Mouse (Mus musculus) liver, postnatal 0 days (tissue): ENCODE measurements around the gene Lingo2. TPM values are rescaled to one million over a fixed set of nuclear protein-coding genes. Genes with fewer than 3 reads are reported as not detected.

ENCODE experiments used
- ATAC-seq: fragments of 200-750 bp; cut with Nextera tagmentation; 2 replicates; pipeline ENCODE4 v1.8.0; 2017; ENCODE audit warnings: mild to moderate bottlenecking, moderate library complexity
- DNase-seq: peaks from one replicate; pipeline ENCODE4 v3.0.0-alpha.2; 2016
- H3K27ac ChIP-seq: fragments of 300-500 bp; sonication (generic); 2 replicates; pipeline ENCODE4 v1.5.1; 2014; ENCODE audit warnings: antibody characterized with exemption, moderate library complexity, mild to moderate bottlenecking, low read depth
- H3K27me3 ChIP-seq: fragments of 300-500 bp; sonication (generic); 2 replicates; pipeline ENCODE4 v1.6.1; 2014; ENCODE audit warnings: low read length, control low read depth, mixed read lengths; ENCODE audit not compliant: insufficient read depth
- H3K36me3 ChIP-seq: fragments of 300-500 bp; sonication (generic); replicated peaks from 2 replicates; pipeline ENCODE4 v1.6.1; 2014; ENCODE audit warnings: mild to moderate bottlenecking, control low read depth, low read length, moderate library complexity, mixed read lengths; ENCODE audit not compliant: insufficient read depth
- H3K4me1 ChIP-seq: fragments of 300-500 bp; sonication (generic); 2 replicates; pipeline ENCODE4 v1.6.1; 2014; ENCODE audit warnings: antibody characterized with exemption, mild to moderate bottlenecking, control low read depth; ENCODE audit not compliant: insufficient read depth
- H3K4me2 ChIP-seq: fragments of 300-500 bp; sonication (generic); 2 replicates; pipeline ENCODE4 v1.6.1; 2014; ENCODE audit warnings: low read depth, mild to moderate bottlenecking, low read length, moderate library complexity, mixed read lengths
- H3K4me3 ChIP-seq: fragments of 300-500 bp; sonication (generic); 2 replicates; pipeline ENCODE4 v1.5.1; 2014; ENCODE audit warnings: low read depth, low read length
- H3K9ac ChIP-seq: fragments of 300-500 bp; sonication (generic); replicated peaks from 2 replicates; pipeline ENCODE4 v1.6.1; 2014; ENCODE audit warnings: mild to moderate bottlenecking, moderate library complexity
- H3K9me3 ChIP-seq: fragments of 300-500 bp; sonication (generic); 2 replicates; pipeline ENCODE4 v1.6.1; 2016; ENCODE audit warnings: mild to moderate bottlenecking, control low read depth, low read length, mixed read lengths
- CTCF ChIP-seq: sonication (generic); IDR thresholded peaks from 2 replicates; pipeline ENCODE4 v1.5.1; 2016; ENCODE audit warnings: antibody characterized with exemption, low read depth
- EP300 ChIP-seq: IDR thresholded peaks from 2 replicates; pipeline ENCODE4 v1.6.1; 2016; ENCODE audit warnings: antibody characterized with exemption, low read depth, mild to moderate bottlenecking
- whole genome bisulfite sequencing: fragments of 180-500 bp; shearing (Covaris S2); extraction: QIAGEN DNeasy Blood & Tissue Kit; methylation state at CpG from one replicate; pipeline ENCODE4 v1.1.7; 2014; ENCODE audit not compliant: insufficient replicate concordance; 5-methylcytosine and 5-hydroxymethylcytosine counted together
- polyA plus RNA-seq: library from polyadenylated mRNA; unstranded; fragments of >200 nt; fragmentation: Nextera tagmentation; extraction: Ambion mirVana; gene quantifications from 2 replicates; pipeline ENCODE4 v1.2.1, GENCODE M21; 2015

Gene Lingo2
- polyA plus RNA-seq, 1 experiment from 2014 or later, result not detected

DNA sequence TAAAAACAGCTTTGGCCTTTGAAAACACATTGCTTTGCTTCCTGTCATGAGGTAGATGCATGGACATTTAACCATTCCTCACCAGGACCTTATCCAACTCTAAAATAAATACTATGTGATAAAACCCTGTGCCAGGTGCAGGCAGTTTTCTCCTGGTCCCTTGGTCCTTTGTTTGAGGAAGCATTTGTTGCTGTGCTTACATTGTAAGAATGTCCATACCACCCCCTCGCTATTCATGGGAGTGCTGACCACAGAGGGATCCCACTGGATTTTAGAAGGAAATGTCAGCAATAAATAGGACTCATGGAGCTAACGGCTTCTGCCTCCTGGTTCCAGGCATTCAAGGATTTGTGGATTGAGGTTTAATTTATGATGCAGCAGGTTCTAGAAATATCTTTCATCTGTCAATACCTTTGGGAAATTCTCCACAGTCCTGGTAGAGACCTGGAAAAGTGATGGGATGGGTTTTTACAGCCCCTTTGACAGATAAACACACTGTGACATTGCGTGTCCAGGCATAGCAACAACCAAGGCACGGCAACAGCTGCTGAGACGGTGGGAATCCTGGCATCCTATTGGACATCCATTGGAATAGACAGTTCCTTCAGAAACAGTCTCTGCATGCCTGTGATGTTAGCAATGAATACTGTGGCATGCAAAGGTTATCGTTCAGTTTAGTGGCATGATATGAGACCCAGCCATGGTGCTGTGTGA, 1143.9 kb downstream of the Lingo2 start:
- ATAC-seq, result no peak
- Histone ChIP-seq H3K4me3 (no peak overlapping the region), H3K36me3 (no peaks in the 10 kb centered on the region), H3K9me3 (no peaks in the 10 kb centered on the region), H3K27ac (no peak overlapping the region), H3K9ac (no peak overlapping the region), H3K4me2 (no peak overlapping the region), H3K27me3 (no peaks in the 10 kb centered on the region), H3K4me1 (no peaks in the 10 kb centered on the region)
- no peak for DNase-seq
- 78% methylated on average over 6 of the region's 6 CpGs for WGBS
- TF ChIP-seq CTCF (no peak), EP300 (no peak)

DNA sequence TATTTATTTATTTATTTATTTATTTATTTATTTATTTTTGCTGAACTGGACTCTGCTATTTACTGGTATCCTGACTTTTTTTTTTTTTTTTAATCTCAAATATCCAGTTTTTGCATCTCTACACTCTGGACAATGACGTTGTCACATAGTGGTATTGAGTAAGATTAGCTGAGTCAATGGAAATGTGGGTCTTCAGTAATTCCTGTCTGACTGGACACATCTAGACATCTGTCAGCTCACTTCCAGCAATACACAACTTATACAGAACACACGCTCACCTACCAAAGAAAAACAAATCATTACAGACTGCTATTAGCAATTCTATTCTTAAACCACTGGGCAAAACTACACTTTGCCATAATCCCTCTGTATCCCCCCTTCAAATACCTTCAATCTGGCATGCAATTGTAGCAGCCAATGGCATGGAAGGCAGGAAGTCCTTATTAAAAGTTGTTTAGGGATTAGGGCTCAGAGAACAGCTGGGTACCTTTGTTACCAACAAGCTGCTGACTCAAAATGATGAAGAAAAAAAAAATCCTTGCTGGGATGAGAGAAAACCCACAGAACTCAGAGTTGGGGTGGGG, 1144.6 kb downstream of the Lingo2 start:
- no peaks in the 10 kb centered on the region for H3K36me3 ChIP-seq
- H3K27ac ChIP-seq, result no peak overlapping the region
- H3K4me3 ChIP-seq, result no peak overlapping the region
- H3K27me3 ChIP-seq, result no peaks in the 10 kb centered on the region
- H3K4me2 ChIP-seq, result no peak overlapping the region
- TF ChIP-seq EP300, result no peak
- TF ChIP-seq CTCF, result no peak
- no peaks in the 10 kb centered on the region for H3K9me3 ChIP-seq
- no peak for DNase-seq
- ATAC-seq, result no peak
- 76% methylated on average over 2 of the region's 2 CpGs for WGBS
- no peaks in the 10 kb centered on the region for H3K4me1 ChIP-seq
- H3K9ac ChIP-seq, result no peak overlapping the region

DNA sequence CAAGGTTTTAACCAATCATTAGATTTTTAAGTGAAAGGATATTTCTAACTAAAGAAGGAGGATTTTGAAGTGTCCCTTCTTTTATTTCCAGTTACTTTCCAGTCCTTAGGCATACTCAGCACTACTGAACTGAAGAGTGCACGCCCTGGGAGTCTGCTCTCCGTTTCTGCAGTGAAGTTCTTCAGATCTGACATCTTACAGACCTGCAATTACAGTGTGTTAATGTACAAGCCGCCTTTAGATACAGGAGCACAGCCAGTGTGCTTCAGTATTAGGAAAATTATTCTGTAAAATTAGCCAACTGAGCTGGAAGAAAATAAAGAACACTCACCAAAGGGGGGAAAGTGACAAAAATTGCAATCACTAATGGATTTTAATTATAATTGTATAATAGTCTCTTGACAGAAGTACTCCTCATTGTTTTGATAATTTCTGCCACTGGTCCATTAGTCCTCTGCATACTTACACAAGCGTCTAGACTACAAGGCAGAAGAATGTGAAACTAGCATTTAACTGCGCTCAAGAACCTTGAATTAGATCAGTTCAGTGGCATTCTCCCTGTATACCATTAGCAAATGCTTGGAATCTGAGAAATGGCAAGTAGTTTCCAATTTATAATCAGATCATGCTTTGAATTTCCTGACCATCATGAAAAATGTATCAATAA, 1167.2 kb downstream of the Lingo2 start:
- TF ChIP-seq EP300 (no peak), CTCF (no peak)
- DNase-seq (no peak), ATAC-seq (no peak)
- no peaks in the 10 kb centered on the region for H3K4me1 ChIP-seq
- H3K9me3 ChIP-seq, result 0 out of 2 replicates have a peak, but pooled peaks cover 3% of the 10 kb centered on the region
- no peak overlapping the region for H3K4me2 ChIP-seq
- H3K36me3 ChIP-seq, result no peaks in the 10 kb centered on the region
- H3K4me3 ChIP-seq, result no peak overlapping the region
- no peaks in the 10 kb centered on the region for H3K27me3 ChIP-seq
- H3K9ac ChIP-seq, result no peak overlapping the region
- no peak overlapping the region for H3K27ac ChIP-seq
- WGBS, result 57% methylated on average over 5 of the region's 5 CpGs

DNA sequence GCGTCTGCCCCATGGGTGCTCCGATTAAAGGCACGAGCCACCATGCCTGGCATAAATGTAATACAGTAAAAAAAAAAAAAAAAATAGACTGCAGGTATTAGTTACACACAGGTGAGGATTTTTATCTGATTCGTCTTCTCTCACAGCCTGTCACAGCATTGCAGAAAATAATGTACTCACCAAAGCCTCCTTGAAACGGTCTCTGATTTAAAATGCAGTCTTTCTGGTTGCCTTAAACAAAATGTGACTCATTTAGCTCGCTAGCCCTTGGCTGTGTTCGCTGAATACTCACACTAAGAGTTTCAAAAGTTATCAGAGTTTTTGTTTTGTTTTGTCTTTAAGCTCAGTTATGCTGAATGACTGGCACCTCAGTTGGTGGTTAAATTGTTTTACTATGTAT, 1180.7 kb downstream of the Lingo2 start:
- ATAC-seq, result no peak
- Histone ChIP-seq H3K9me3 (no peaks in the 10 kb centered on the region), H3K27me3 (no peaks in the 10 kb centered on the region), H3K4me1 (no peaks in the 10 kb centered on the region), H3K4me3 (no peak overlapping the region), H3K9ac (no peak overlapping the region), H3K4me2 (no peak overlapping the region), H3K36me3 (no peaks in the 10 kb centered on the region), H3K27ac (no peak overlapping the region)
- 70% methylated on average over 7 of the region's 7 CpGs for WGBS
- no peak for TF ChIP-seq CTCF
- no peak for TF ChIP-seq EP300
- no peak for DNase-seq

DNA sequence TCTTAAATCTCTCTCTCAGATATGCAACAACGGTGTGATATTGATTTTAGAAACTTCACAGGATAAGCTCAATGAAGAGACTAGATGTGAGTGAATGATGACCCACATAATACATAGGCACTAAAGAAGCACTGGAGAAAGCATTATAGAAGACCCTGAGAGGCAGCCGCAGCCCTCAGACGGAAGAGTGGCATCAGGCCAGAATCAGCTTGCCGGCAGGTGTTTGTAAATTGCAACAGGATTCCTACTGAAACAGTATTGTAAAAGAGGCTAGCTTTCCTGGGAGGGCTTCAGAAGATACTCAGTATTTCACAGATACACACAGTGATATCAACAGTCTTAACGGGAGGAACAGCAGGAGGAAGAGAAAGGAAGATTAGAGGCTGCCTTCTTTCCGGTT, 1184.6 kb downstream of the Lingo2 start:
- Histone ChIP-seq H3K4me3 (no peak overlapping the region), H3K36me3 (no peaks in the 10 kb centered on the region), H3K4me2 (no peak overlapping the region), H3K9ac (no peak overlapping the region), H3K9me3 (no peaks in the 10 kb centered on the region), H3K4me1 (no peaks in the 10 kb centered on the region), H3K27ac (no peak overlapping the region), H3K27me3 (no peaks in the 10 kb centered on the region)
- TF ChIP-seq EP300 (no peak), CTCF (no peak)
- DNase-seq, result no peak
- no peak for ATAC-seq
- 77% methylated on average over 6 of the region's 6 CpGs for WGBS

DNA sequence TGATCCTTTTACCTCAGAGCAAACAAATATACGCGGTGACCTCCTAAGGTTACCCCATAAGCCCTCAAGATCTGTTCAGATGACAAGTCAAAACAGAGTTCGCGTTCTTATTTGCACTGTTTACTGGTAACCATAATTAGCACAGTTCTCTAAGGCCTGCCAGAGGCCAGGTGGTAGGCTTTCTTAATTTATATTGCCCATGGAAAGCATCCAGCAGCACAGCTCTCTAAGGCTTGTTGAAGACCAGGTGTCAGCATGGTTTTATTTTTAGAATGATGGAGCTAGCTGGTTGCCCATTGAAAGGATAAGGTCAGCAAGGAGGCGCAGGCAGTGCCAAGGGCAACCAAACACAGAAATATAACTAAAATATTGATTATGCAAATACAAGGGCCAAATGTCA, 1190.4 kb downstream of the Lingo2 start:
- Histone ChIP-seq H3K27me3 (no peaks in the 10 kb centered on the region), H3K27ac (no peak overlapping the region), H3K4me1 (no peaks in the 10 kb centered on the region), H3K4me2 (no peak overlapping the region), H3K9me3 (no peaks in the 10 kb centered on the region), H3K36me3 (no peaks in the 10 kb centered on the region), H3K9ac (no peak overlapping the region), H3K4me3 (no peak overlapping the region)
- WGBS, result 76% methylated on average over 5 of the region's 5 CpGs
- TF ChIP-seq EP300, result no peak
- TF ChIP-seq CTCF, result no peak
- no peak for DNase-seq
- no peak for ATAC-seq
